Mouse (Mus musculus): ENCODE measurements around the gene Sparc.

DNA sequence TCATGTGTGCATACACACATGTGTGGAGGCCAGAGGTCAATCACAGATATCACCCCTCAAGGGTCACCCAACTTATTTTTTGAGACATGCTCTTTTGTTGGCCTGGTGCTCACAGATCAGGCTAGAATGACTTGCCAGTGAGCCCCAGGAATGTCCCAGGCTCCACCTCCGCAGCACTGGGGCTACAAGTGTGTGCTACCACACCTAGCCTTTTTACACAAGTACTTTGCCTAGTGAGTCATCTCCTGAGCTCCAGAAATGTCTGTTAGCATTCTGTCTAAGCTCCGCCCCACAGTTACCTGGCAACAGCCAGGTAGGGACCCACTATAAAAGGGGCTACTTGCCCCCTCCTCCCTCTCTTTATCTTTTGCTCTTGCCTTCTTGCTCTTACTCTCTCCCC lies 22.1 kb downstream of the Sparc start:
- TF ChIP-seq CTCF (IDR thresholded peaks at IDR 0.05; ENCODE audit: extremely low read depth, insufficient read depth, insufficient read length, insufficient replicate concordance) (no peak), POLR2A (IDR thresholded peaks at IDR 0.05; ENCODE audit: low read depth, low read length) (no peak)
